Mouse (Mus musculus) megakaryocyte, embryonic 14.5 days (primary cell): ENCODE results near the gene Slamf8. TPM values are rescaled to one million over a fixed set of nuclear protein-coding genes. Genes with fewer than 3 reads are reported as not detected.

ENCODE experiments used
- H3K27me3 ChIP-seq: replicated peaks from 2 replicates; pipeline ENCODE3; 2012; ENCODE audit warnings: inconsistent platforms
- H3K36me3 ChIP-seq: replicated peaks from 2 replicates; pipeline ENCODE3; 2012; ENCODE audit warnings: low read length, inconsistent platforms, mixed read lengths
- H3K4me1 ChIP-seq: 2 replicates; pipeline ENCODE4 v1.6.1; 2012; ENCODE audit warnings: inconsistent platforms
- H3K4me3 ChIP-seq: replicated peaks from 2 replicates; pipeline ENCODE3; 2012; ENCODE audit warnings: moderate library complexity, mild to moderate bottlenecking, inconsistent platforms
- H3K9me3 ChIP-seq: 2 replicates; pipeline ENCODE4 v1.6.1; 2012; ENCODE audit warnings: inconsistent platforms
- FLI1 ChIP-seq: IDR thresholded peaks from 2 replicates; pipeline ENCODE4 v1.6.1; 2012; ENCODE audit warnings: low read length, inconsistent platforms, mixed read lengths
- GATA1 ChIP-seq: IDR thresholded peaks from 3 replicates; pipeline ENCODE4 v1.6.1; 2012; ENCODE audit warnings: mixed read lengths, low read length, inconsistent platforms, borderline replicate concordance
- polyA plus RNA-seq: library from polyadenylated mRNA; stranded (reverse); fragments of >175 nt; gene quantifications from 2 replicates; pipeline ENCODE4 v1.2.3, GENCODE M21; 2012; ENCODE audit warnings: low replicate concordance; ENCODE audit not compliant: insufficient read depth

Slamf8 gene
- polyA plus RNA-seq, 1 experiment = 0.13 TPM

DNA sequence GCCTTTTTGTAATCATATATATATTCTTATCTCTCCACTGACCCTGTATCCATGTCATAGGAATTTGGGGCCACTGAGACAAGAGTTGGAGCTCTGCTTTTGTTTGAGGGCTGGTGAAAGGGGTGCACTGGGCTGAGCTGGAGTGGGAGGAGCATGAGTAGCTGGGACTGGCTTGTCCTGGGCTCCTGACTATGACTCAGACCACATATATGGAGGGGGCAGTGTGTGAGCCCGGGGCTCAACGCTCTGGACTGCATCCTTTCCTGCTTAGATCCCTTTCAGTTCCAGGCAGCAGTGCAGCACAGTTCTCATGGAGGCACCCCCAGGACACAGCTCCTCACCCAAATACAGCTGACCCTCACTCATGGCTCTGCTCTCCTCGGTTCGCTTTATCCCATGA, 44.3 kb downstream of the Slamf8 start:
- H3K9me3 ChIP-seq = no peaks in the 10 kb centered on the region
- no peak overlapping the region for H3K4me3 ChIP-seq
- no peaks in the 10 kb centered on the region for H3K36me3 ChIP-seq
- peaks cover 80% of the 10 kb centered on the region for H3K27me3 ChIP-seq
- TF ChIP-seq GATA1 = no peak
- TF ChIP-seq FLI1 = no peak
- H3K4me1 ChIP-seq = peaks cover 30% of the 10 kb centered on the region

DNA sequence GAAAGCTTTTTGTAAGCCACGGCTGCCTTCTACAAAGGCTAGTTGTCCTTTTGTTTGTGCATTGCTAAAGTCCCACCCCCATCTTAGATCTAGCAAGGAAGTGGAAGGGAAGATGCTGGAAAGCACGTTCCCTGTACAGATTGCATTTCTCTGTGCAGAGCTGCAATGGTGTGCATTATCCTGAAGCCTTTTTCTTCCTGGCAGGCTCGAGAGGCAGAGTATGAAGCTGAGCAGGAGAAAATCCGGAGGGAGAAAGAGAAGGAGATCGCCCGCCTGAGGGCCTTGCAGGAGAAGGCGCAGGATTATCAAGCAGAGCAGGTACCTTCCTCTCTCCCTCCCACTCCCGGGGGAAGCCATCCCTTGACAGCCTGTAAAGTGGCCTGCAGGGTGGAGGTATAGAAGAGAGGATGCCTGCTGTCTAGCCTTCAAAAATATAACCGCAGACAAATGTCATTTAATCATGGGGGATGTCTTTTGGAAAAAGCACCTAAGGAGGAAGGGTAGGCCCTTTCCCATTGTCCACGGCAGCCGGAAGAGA, 50.0 kb downstream of the Slamf8 start:
- H3K4me3 ChIP-seq = no peak overlapping the region

DNA sequence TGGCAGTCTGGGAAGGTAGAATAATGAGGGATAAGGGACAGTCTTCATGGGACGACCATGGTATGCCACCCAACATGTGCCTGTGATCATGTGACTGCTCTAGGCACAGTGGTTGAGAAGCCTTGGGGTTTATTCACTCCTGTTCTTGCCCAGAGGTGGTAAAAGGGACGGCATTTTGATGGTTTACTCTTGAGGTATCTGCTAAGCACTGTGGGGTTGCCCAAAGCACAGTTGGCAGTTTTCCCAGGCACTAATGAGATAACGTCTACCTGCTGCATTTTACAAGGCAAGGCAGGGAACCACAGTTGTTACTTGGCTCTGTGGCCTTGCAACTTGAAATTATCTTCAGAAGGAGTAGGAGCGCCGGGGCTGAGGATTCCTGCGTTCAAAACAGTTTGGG, 50.5 kb downstream of the Slamf8 start:
- Histone ChIP-seq H3K4me3 (no peak overlapping the region), H3K27me3 (peaks cover 69% of the 10 kb centered on the region), H3K4me1 (no peaks in the 10 kb centered on the region), H3K36me3 (no peaks in the 10 kb centered on the region), H3K9me3 (peaks cover 5% of the 10 kb centered on the region)
- no peak for TF ChIP-seq FLI1
- TF ChIP-seq GATA1 = no peak

More for the DNA sequence above, 50.0 kb downstream of the Slamf8 start:
- Histone ChIP-seq H3K36me3 (no peaks in the 10 kb centered on the region), H3K27me3 (peaks cover 69% of the 10 kb centered on the region), H3K4me1 (no peaks in the 10 kb centered on the region), H3K9me3 (peaks cover 5% of the 10 kb centered on the region)
- no peak for TF ChIP-seq GATA1

DNA sequence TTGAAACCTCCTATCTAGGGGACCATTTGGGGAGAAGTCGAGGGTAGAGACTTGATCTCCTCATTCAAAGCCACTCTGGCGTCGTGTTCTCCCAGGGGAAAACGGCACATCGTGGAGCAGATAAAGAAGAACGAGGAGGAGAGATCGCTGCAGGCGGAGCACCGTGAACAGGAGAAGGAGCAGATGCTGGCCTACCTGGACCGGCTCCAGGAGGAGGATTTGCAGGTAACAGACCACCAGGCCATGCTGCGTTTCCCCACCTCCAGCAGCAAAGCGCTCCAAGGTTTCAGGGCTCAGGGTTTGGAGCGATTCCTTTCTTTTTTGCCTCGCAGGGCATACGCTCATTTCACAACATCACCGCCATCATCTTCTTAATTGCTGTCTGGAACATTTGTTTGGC, 55.3 kb downstream of the Slamf8 start:
- no peak for TF ChIP-seq FLI1
- TF ChIP-seq GATA1 = no peak
- Histone ChIP-seq H3K9me3 (peaks cover 5% of the 10 kb centered on the region), H3K27me3 (peaks cover 70% of the 10 kb centered on the region), H3K4me1 (peaks cover 20% of the 10 kb centered on the region), H3K4me3 (no peak overlapping the region), H3K36me3 (no peaks in the 10 kb centered on the region)

DNA sequence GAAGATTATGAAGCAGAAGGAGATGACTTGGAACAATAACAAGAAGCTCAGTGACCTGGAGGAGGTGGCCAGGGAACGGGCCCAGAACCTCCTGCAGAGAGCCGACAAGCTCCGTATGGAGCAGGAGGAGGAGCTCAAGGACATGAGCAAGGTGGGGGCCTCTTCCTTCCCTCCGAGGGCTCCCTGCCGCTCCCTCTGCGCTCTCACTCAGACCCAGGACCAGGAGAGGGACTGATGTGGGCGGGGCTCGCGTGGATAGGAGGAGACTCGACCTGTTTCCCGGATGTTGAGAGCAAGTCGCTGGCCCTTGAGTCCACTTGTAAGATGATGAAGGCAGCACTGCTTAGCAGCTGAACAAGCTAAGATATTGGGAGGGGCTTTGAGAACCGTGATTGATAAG, 57.8 kb downstream of the Slamf8 start:
- TF ChIP-seq GATA1 = no peak
- no peak for TF ChIP-seq FLI1
- H3K9me3 ChIP-seq = peaks cover 5% of the 10 kb centered on the region
- H3K4me3 ChIP-seq = peak overlapping the region; percentile 8
- peaks cover 43% of the 10 kb centered on the region for H3K4me1 ChIP-seq
- H3K27me3 ChIP-seq = peaks cover 64% of the 10 kb centered on the region
- no peaks in the 10 kb centered on the region for H3K36me3 ChIP-seq

Other genes starting within 250 kb of the Slamf8 start
- 0.12 TPM in 1 of 2 replicates, not detected in the other for gene Kcnj10, start 249.4 kb downstream of the Slamf8 start, polyA plus RNA-seq
- gene Pigm, start 214.0 kb downstream of the Slamf8 start, polyA plus RNA-seq = 4.1 and 7.8 TPM in 2 replicates
- gene Slamf9, start 115.2 kb downstream of the Slamf8 start, polyA plus RNA-seq = not detected in 2 replicates
- 0.41 and 0.68 TPM in 2 replicates for gene Igsf9, start 108.8 kb downstream of the Slamf8 start, polyA plus RNA-seq
- gene Tagln2, start 90.5 kb downstream of the Slamf8 start, polyA plus RNA-seq = 725 and 2,302 TPM in 2 replicates
- gene Cfap45, start 69.8 kb downstream of the Slamf8 start, polyA plus RNA-seq = 0.93 TPM in 1 of 2 replicates, not detected in the other
- not detected in 2 replicates for gene Vsig8, start 34.6 kb downstream of the Slamf8 start, polyA plus RNA-seq
- gene Fcrl6, start 12.0 kb upstream of the Slamf8 start, polyA plus RNA-seq = not detected in 2 replicates
- gene Dusp23, start 42.4 kb upstream of the Slamf8 start, polyA plus RNA-seq = 10.0 and 22.8 TPM in 2 replicates
- gene Crp, start 107.5 kb upstream of the Slamf8 start, polyA plus RNA-seq = not detected in 2 replicates